Mouse (Mus musculus) lung, adult 2 months (tissue): ENCODE data around the gene Rassf8.

Experiments
- CTCF ChIP-seq: fragments of 200-500 bp; IDR thresholded peaks from 2 replicates; pipeline ENCODE4 v1.5.1; 2011; ENCODE audit warnings: mild to moderate bottlenecking, low read length, control low read depth; ENCODE audit not compliant: insufficient read depth
- POLR2A ChIP-seq: fragments of 200-500 bp; IDR thresholded peaks from 2 replicates; pipeline ENCODE4 v1.6.1; 2011; ENCODE audit warnings: low read depth, mild to moderate bottlenecking, control low read depth, low read length, borderline replicate concordance; ENCODE audit errors: extremely low read depth

- TF ChIP-seq POLR2A (no peak), CTCF (no peak)
Measured at GRCm38 (mm10) chr6:145811174-145811573, 64.6 kb downstream of the Rassf8 start.
